Mouse (Mus musculus): Measurements from ENCODE around the gene Gm21760. TPM values are rescaled to one million over a fixed set of nuclear protein-coding genes. Genes with fewer than 3 reads are reported as not detected.
"Not testable (repeated sequence)": the region's sequence is repeated elsewhere in the genome, so short reads cannot be mapped to it uniquely, and the experiment has no call there.

The Gm21760 gene
- total RNA-seq (2015) = not detected in 2 replicates
- not detected in 2 replicates for total RNA-seq (2017)

DNA sequence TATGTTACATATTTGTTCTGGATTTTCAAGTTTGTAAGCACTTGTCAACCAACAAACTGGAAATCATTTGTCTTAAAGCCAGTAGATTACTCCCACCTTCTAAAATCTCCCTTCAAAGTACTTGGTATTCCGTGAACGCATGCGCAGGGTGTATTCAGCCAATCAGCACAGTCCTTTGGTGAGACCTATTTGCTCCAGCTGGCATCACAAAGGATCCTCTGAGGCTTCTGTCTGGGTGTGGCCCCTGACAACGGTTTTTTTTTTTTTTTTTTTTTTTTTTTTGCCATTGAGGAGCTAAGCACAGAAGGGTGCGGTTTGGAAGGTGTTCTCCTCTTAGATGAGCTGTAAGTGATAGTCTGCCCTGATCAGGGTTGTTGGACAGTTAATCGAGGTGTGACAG lies at the start of gene Gm21760:
Gene Gm21760 (plus strand): TSS at position 301 of the 400 bp plus-strand sequence.
- ATAC-seq (replicated peaks; ENCODE audit: poor library complexity) = not testable (repeated sequence)
